Mouse (Mus musculus) midbrain, postnatal 0 days (tissue): ENCODE measurements at regions not wholly inside any gene's neighbourhood (a gene's known extent, or its start where the extent isn't known, plus 50 kb on each side); places are given as distances from the start of the nearest gene placed in this dataset.

ENCODE experiments used
- ATAC-seq: fragments of 200-750 bp; cut with Nextera tagmentation; 2 replicates; pipeline ENCODE4 v1.8.0; 2017; ENCODE audit warnings: moderate number of reproducible peaks, mild to moderate bottlenecking, moderate TSS enrichment, moderate library complexity; ENCODE audit not compliant: low FRiP score
- DNase-seq: peaks from one replicate; pipeline ENCODE4 v3.0.0-alpha.2; 2015; ENCODE audit warnings: low spot score
- H3K27ac ChIP-seq: fragments of 300-500 bp; sonication (generic); 2 replicates; pipeline ENCODE4 v1.5.1; 2014; ENCODE audit warnings: low read depth, mild to moderate bottlenecking, low read length, mixed read lengths
- H3K27me3 ChIP-seq: fragments of 300-500 bp; sonication (generic); 2 replicates; pipeline ENCODE4 v1.6.1; 2014; ENCODE audit warnings: low read length, control low read depth, mixed read lengths; ENCODE audit not compliant: insufficient read depth
- H3K36me3 ChIP-seq: fragments of 300-500 bp; sonication (generic); 2 replicates; pipeline ENCODE4 v1.6.1; 2014; ENCODE audit warnings: low read length, control low read depth, mixed read lengths; ENCODE audit not compliant: insufficient read depth
- H3K4me1 ChIP-seq: fragments of 300-500 bp; sonication (generic); 2 replicates; pipeline ENCODE4 v1.6.1; 2014; ENCODE audit warnings: mild to moderate bottlenecking, control low read depth, antibody characterized with exemption, low read length, mixed read lengths; ENCODE audit not compliant: insufficient read depth
- H3K4me2 ChIP-seq: fragments of 300-500 bp; sonication (generic); 2 replicates; pipeline ENCODE4 v1.6.1; 2014; ENCODE audit warnings: low read depth, mild to moderate bottlenecking, low read length, mixed read lengths; ENCODE audit not compliant: poor library complexity, severe bottlenecking
- H3K4me3 ChIP-seq: fragments of 300-500 bp; sonication (generic); 2 replicates; pipeline ENCODE4 v1.5.1; 2014; ENCODE audit warnings: low read depth, mild to moderate bottlenecking, low read length, moderate library complexity
- H3K9ac ChIP-seq: fragments of 300-500 bp; sonication (generic); replicated peaks from 2 replicates; pipeline ENCODE4 v1.6.1; 2014; ENCODE audit warnings: mild to moderate bottlenecking, low read length, moderate library complexity, mixed read lengths; ENCODE audit not compliant: poor library complexity, severe bottlenecking
- H3K9me3 ChIP-seq: fragments of 300-500 bp; sonication (generic); 2 replicates; pipeline ENCODE4 v1.6.1; 2016; ENCODE audit warnings: low read length, control low read depth
- CTCF ChIP-seq: IDR thresholded peaks from 2 replicates; pipeline ENCODE4 v1.5.1; 2016; ENCODE audit warnings: antibody characterized with exemption, mild to moderate bottlenecking
- WGBS: fragments of 180-500 bp; shearing (Covaris S2); extraction: QIAGEN DNeasy Blood & Tissue Kit; methylation state at CpG from one replicate; pipeline ENCODE4 v1.1.7; 2014; 5-methylcytosine and 5-hydroxymethylcytosine counted together

- H3K9me3 ChIP-seq: no peaks in the 10 kb centered on the region
- H3K36me3 ChIP-seq: no peaks in the 10 kb centered on the region
- no peak for ATAC-seq
- H3K4me1 ChIP-seq: no peaks in the 10 kb centered on the region
- no peak overlapping the region for H3K4me3 ChIP-seq
- H3K9ac ChIP-seq: no peak overlapping the region
- no peak for TF ChIP-seq CTCF
- WGBS: 79% methylated on average over 1 of the region's 1 CpGs
- DNase-seq: no peak
- no peak overlapping the region for H3K27ac ChIP-seq
- no peak overlapping the region for H3K4me2 ChIP-seq
- H3K27me3 ChIP-seq: no peaks in the 10 kb centered on the region
Measured at GRCm38 (mm10) chr15:7716188-7716587, 94.5 kb upstream of the Gdnf start.

- no peaks in the 10 kb centered on the region for H3K4me1 ChIP-seq
- H3K9me3 ChIP-seq: no peaks in the 10 kb centered on the region
- H3K4me2 ChIP-seq: no peak overlapping the region
- no peak overlapping the region for H3K9ac ChIP-seq
- no peak overlapping the region for H3K4me3 ChIP-seq
- no peaks in the 10 kb centered on the region for H3K36me3 ChIP-seq
- H3K27me3 ChIP-seq: no peaks in the 10 kb centered on the region
- DNase-seq (no peak), ATAC-seq (no peak)
- no peak overlapping the region for H3K27ac ChIP-seq
- WGBS: 59% methylated on average over 5 of the region's 5 CpGs
- no peak for TF ChIP-seq CTCF
Measured at GRCm38 (mm10) chr15:7723202-7723721, 87.4 kb upstream of the Gdnf start.

- Histone ChIP-seq H3K4me1 (no peaks in the 10 kb centered on the region), H3K4me3 (no peak overlapping the region), H3K27ac (no peak overlapping the region), H3K36me3 (no peaks in the 10 kb centered on the region), H3K4me2 (no peak overlapping the region), H3K27me3 (no peaks in the 10 kb centered on the region), H3K9me3 (no peaks in the 10 kb centered on the region), H3K9ac (no peak overlapping the region)
- no peak for ATAC-seq
- no peak for DNase-seq
- no peak for TF ChIP-seq CTCF
- WGBS: 100% methylated on average over 2 of the region's 2 CpGs
Measured at GRCm38 (mm10) chr15:7723770-7724169, 86.9 kb upstream of the Gdnf start.

- TF ChIP-seq CTCF: no peak
- 81% methylated on average over 4 of the region's 4 CpGs for WGBS
- H3K9me3 ChIP-seq: no peaks in the 10 kb centered on the region
Measured at GRCm38 (mm10) chr15:7725505-7725904, 85.1 kb upstream of the Gdnf start.

GRCm38 (mm10) chr15:7747586-7747985, 63.1 kb upstream of the Gdnf start:
- H3K4me1 ChIP-seq: no peaks in the 10 kb centered on the region
- WGBS: 87% methylated on average over 4 of the region's 4 CpGs

More at GRCm38 (mm10) chr15:7725505-7725904, 85.1 kb upstream of the Gdnf start:
- H3K9ac ChIP-seq: no peak overlapping the region
- no peaks in the 10 kb centered on the region for H3K36me3 ChIP-seq
- DNase-seq: no peak
- H3K4me1 ChIP-seq: no peaks in the 10 kb centered on the region
- no peaks in the 10 kb centered on the region for H3K27me3 ChIP-seq
- ATAC-seq: no peak
- H3K4me2 ChIP-seq: no peak overlapping the region
- no peak overlapping the region for H3K4me3 ChIP-seq
- H3K27ac ChIP-seq: no peak overlapping the region

GRCm38 (mm10) chr15:7750441-7750840, 60.2 kb upstream of the Gdnf start:
- Histone ChIP-seq H3K9me3 (no peaks in the 10 kb centered on the region), H3K27me3 (no peaks in the 10 kb centered on the region), H3K4me3 (no peak overlapping the region), H3K4me2 (no peak overlapping the region), H3K9ac (no peak overlapping the region), H3K27ac (no peak overlapping the region), H3K36me3 (no peaks in the 10 kb centered on the region), H3K4me1 (no peaks in the 10 kb centered on the region)
- no peak for TF ChIP-seq CTCF
- 83% methylated on average over 5 of the region's 5 CpGs for WGBS
- DNase-seq (no peak), ATAC-seq (no peak; the same call in 1 of the 2 replicates)

More at GRCm38 (mm10) chr15:7747586-7747985, 63.1 kb upstream of the Gdnf start:
- Histone ChIP-seq H3K27ac (no peak overlapping the region), H3K4me3 (no peak overlapping the region), H3K27me3 (no peaks in the 10 kb centered on the region), H3K36me3 (no peaks in the 10 kb centered on the region), H3K9me3 (no peaks in the 10 kb centered on the region), H3K4me2 (no peak overlapping the region), H3K9ac (no peak overlapping the region)
- no peak for TF ChIP-seq CTCF
- no peak for ATAC-seq
- no peak for DNase-seq
